Mouse (Mus musculus) myocyte (in vitro differentiated cells): ENCODE measurements at regions not wholly inside any gene's neighbourhood (a gene's known extent, or its start where the extent isn't known, plus 50 kb on each side); places are given as distances from the start of the nearest gene placed in this dataset.

ENCODE experiments used
- H3K27me3 ChIP-seq: one replicate; pipeline ENCODE4 v1.6.1; 2011; ENCODE audit not compliant: control insufficient read depth, insufficient read depth, insufficient read length
- H3K36me3 ChIP-seq: one replicate; pipeline ENCODE4 v1.6.1; 2011; ENCODE audit not compliant: control insufficient read depth, insufficient read depth
- H3K4me2 ChIP-seq: one replicate; pipeline ENCODE4 v1.6.1; 2011; ENCODE audit warnings: low read depth, control low read depth
- H3K4me3 ChIP-seq: one replicate; pipeline ENCODE4 v1.5.1; 2011; ENCODE audit warnings: mild to moderate bottlenecking, control low read depth, moderate library complexity
- H3K79me2 ChIP-seq: one replicate; pipeline ENCODE4 v1.6.1; 2011; ENCODE audit not compliant: control insufficient read depth, insufficient read depth
- H3ac ChIP-seq: one replicate; pipeline ENCODE4 v1.6.1; 2011; ENCODE audit not compliant: control insufficient read depth, insufficient read length
- CEBPB ChIP-seq: IDR thresholded peaks from 2 replicates; pipeline ENCODE4 v1.6.1; 2011; ENCODE audit warnings: mild to moderate bottlenecking, moderate library complexity; ENCODE audit not compliant: poor library complexity, insufficient read depth, severe bottlenecking
- E2F4 ChIP-seq: IDR thresholded peaks from one replicate; pipeline ENCODE4 v1.6.1; 2011; ENCODE audit warnings: mild to moderate bottlenecking, control low read depth, moderate library complexity; ENCODE audit not compliant: insufficient read depth
- MAX ChIP-seq: IDR thresholded peaks from one replicate; pipeline ENCODE4 v1.6.1; 2011; ENCODE audit warnings: low read depth, mild to moderate bottlenecking, control low read depth
- MYOD1 ChIP-seq, 3 experiments: IDR thresholded peaks; one replicate each; pipeline ENCODE4 v1.6.1; 2011; ENCODE audit warnings: control low read depth in 2 of 3, low read depth in 2 of 3, mild to moderate bottlenecking in 2 of 3, moderate library complexity in 1 of 3; ENCODE audit not compliant: insufficient read length in 2 of 3, control insufficient read depth in 1 of 3
- MYOG ChIP-seq, 3 experiments: IDR thresholded peaks; one replicate each; pipeline ENCODE4 v1.6.1; 2011; ENCODE audit warnings: control low read depth in 2 of 3, low read depth in 2 of 3, mild to moderate bottlenecking in 2 of 3; ENCODE audit not compliant: insufficient read length in 2 of 3, control insufficient read depth in 1 of 3, insufficient read depth in 1 of 3
- POLR2A ChIP-seq: IDR thresholded peaks from one replicate; pipeline ENCODE4 v1.6.1; 2011; ENCODE audit warnings: low read depth, mild to moderate bottlenecking, control low read depth, moderate library complexity; ENCODE audit not compliant: insufficient read length
- POLR2AphosphoS2 ChIP-seq: IDR thresholded peaks from one replicate; pipeline ENCODE4 v1.6.1; 2011; ENCODE audit warnings: low read depth, control low read depth; ENCODE audit not compliant: insufficient read length
- REST ChIP-seq: IDR thresholded peaks from one replicate; pipeline ENCODE4 v1.6.1; 2011; ENCODE audit warnings: mild to moderate bottlenecking, control low read depth, moderate library complexity; ENCODE audit not compliant: insufficient read depth, insufficient read length
- SRF ChIP-seq: IDR thresholded peaks from one replicate; pipeline ENCODE4 v1.6.1; 2011; ENCODE audit warnings: low read depth; ENCODE audit not compliant: control insufficient read depth, insufficient read length
- TCF12 ChIP-seq: IDR thresholded peaks from one replicate; pipeline ENCODE4 v1.6.1; 2011; ENCODE audit warnings: mild to moderate bottlenecking, control low read depth; ENCODE audit not compliant: poor library complexity, insufficient read depth, severe bottlenecking
- TCF3 ChIP-seq: IDR thresholded peaks from one replicate; pipeline ENCODE4 v1.6.1; 2011; ENCODE audit warnings: low read depth, control low read depth; ENCODE audit not compliant: insufficient read length
- USF1 ChIP-seq: IDR thresholded peaks from one replicate; pipeline ENCODE4 v1.6.1; 2011; ENCODE audit warnings: low read depth, mild to moderate bottlenecking, control low read depth, moderate library complexity

- H3ac ChIP-seq: no peak overlapping the region
- TF ChIP-seq POLR2AphosphoS2: no peak
- no peak for TF ChIP-seq MYOD1 (IDR thresholded peaks at IDR 0.05; ENCODE audit: control insufficient read depth in 1 of 3, insufficient read length in 2 of 3, low read depth in 2 of 3)
- TF ChIP-seq MAX: no peak
- no peak for TF ChIP-seq TCF3
- no peak for TF ChIP-seq USF1
- TF ChIP-seq SRF: no peak
- no peak for TF ChIP-seq TCF12
- TF ChIP-seq CEBPB: no peak
- no peak for TF ChIP-seq E2F4
- TF ChIP-seq POLR2A: no peak
- no peak for TF ChIP-seq REST
- no peak for TF ChIP-seq MYOG (IDR thresholded peaks at IDR 0.05; ENCODE audit: control insufficient read depth in 1 of 3, insufficient read depth in 1 of 3, insufficient read length in 2 of 3, low read depth in 2 of 3)
- no peak overlapping the region for H3K4me3 ChIP-seq
- H3K4me2 ChIP-seq: no peak overlapping the region
- no peaks in the 10 kb centered on the region for H3K36me3 ChIP-seq
- H3K27me3 ChIP-seq: no peaks in the 10 kb centered on the region
- no peaks in the 10 kb centered on the region for H3K79me2 ChIP-seq
These were observed 53.5 kb upstream of the Ralgapa2 start for GRCm38 (mm10) chr2:146565693-146566092.

GRCm38 (mm10) chr2:146568171-146568842 is 56.2 kb upstream of the Ralgapa2 start:
- no peaks in the 10 kb centered on the region for H3K27me3 ChIP-seq
- TF ChIP-seq TCF12 (no peak), POLR2AphosphoS2 (no peak), MYOD1 (IDR thresholded peaks at IDR 0.05; ENCODE audit: control insufficient read depth in 1 of 3, insufficient read length in 2 of 3, low read depth in 2 of 3) (no peak), POLR2A (no peak), USF1 (no peak), CEBPB (no peak), MYOG (IDR thresholded peaks at IDR 0.05; ENCODE audit: control insufficient read depth in 1 of 3, insufficient read depth in 1 of 3, insufficient read length in 2 of 3, low read depth in 2 of 3) (no peak), E2F4 (no peak), MAX (no peak), REST (no peak), SRF (no peak), TCF3 (no peak)
- H3K4me2 ChIP-seq: no peak overlapping the region
- no peak overlapping the region for H3K4me3 ChIP-seq
- H3K79me2 ChIP-seq: no peaks in the 10 kb centered on the region
- H3ac ChIP-seq: no peak overlapping the region
- no peaks in the 10 kb centered on the region for H3K36me3 ChIP-seq

GRCm38 (mm10) chr2:146571036-146571435 is 58.9 kb upstream of the Ralgapa2 start:
- Histone ChIP-seq H3K79me2 (no peaks in the 10 kb centered on the region), H3K4me2 (no peak overlapping the region), H3K27me3 (no peaks in the 10 kb centered on the region), H3ac (no peak overlapping the region), H3K36me3 (no peaks in the 10 kb centered on the region), H3K4me3 (no peak overlapping the region)
- TF ChIP-seq TCF3 (no peak), REST (no peak), MYOG (IDR thresholded peaks at IDR 0.05; ENCODE audit: control insufficient read depth in 1 of 3, insufficient read depth in 1 of 3, insufficient read length in 2 of 3, low read depth in 2 of 3) (no peak), TCF12 (no peak), MYOD1 (IDR thresholded peaks at IDR 0.05; ENCODE audit: control insufficient read depth in 1 of 3, insufficient read length in 2 of 3, low read depth in 2 of 3) (no peak), POLR2AphosphoS2 (no peak), SRF (no peak), USF1 (no peak), MAX (no peak), CEBPB (no peak), POLR2A (no peak), E2F4 (no peak)

- TF ChIP-seq MYOD1 (IDR thresholded peaks at IDR 0.05; ENCODE audit: control insufficient read depth in 1 of 3, insufficient read length in 2 of 3, low read depth in 2 of 3) (peak; percentile 3 to 67 (median 42)), REST (no peak), TCF3 (no peak), USF1 (no peak), MYOG (IDR thresholded peaks at IDR 0.05; ENCODE audit: control insufficient read depth in 1 of 3, insufficient read depth in 1 of 3, insufficient read length in 2 of 3, low read depth in 2 of 3) (peak in 1 of 3 experiments; percentile 51), SRF (no peak), POLR2AphosphoS2 (no peak)
- no peaks in the 10 kb centered on the region for H3K36me3 ChIP-seq
- no peaks in the 10 kb centered on the region for H3K79me2 ChIP-seq
- H3K4me2 ChIP-seq: peak overlapping the region; percentile 7
- no peak overlapping the region for H3K4me3 ChIP-seq
- no peak overlapping the region for H3ac ChIP-seq
- no peaks in the 10 kb centered on the region for H3K27me3 ChIP-seq
These were observed 59.7 kb upstream of the Ralgapa2 start for GRCm38 (mm10) chr2:146571857-146572256.
